Mouse (Mus musculus) cerebellum, postnatal 36 days (tissue): ENCODE measurements around the gene Gm12394.
A peak's percentile ranks its signal among the peaks of the same experiment; 100 is the strongest.
"Not testable (repeated sequence)": the region's sequence is repeated elsewhere in the genome, so short reads cannot be mapped to it uniquely, and the experiment has no call there.

Source experiments
- DNase-seq, 2 experiments: peaks; one replicate each; pipeline ENCODE4 v3.0.0; 2021 to 2022; ENCODE audit warnings: mixed read lengths in 2 of 2

The Gm12394 gene

DNA sequence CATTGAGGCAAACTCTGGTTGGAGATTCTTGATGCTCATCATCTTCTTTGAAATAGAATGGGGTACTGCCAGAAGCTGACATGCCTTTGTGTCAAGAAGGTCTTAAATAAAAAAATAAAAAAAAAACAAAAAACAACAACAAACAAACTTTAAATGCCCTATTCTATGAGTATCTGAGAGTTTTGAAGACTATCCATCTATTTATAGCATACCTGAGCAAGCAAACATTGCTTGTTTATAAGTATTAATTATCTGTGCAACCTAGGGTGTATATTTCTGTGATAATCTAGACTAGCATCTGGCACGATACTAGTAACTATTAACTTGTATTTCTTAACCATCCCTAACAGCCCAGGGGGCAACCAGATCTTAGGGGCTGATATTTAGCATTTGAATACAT, at the start of gene Gm12394:
Gene Gm12394 (minus strand): TSS at position 101 of the 400 bp plus-strand sequence.
- not testable (repeated sequence) for DNase-seq

DNA sequence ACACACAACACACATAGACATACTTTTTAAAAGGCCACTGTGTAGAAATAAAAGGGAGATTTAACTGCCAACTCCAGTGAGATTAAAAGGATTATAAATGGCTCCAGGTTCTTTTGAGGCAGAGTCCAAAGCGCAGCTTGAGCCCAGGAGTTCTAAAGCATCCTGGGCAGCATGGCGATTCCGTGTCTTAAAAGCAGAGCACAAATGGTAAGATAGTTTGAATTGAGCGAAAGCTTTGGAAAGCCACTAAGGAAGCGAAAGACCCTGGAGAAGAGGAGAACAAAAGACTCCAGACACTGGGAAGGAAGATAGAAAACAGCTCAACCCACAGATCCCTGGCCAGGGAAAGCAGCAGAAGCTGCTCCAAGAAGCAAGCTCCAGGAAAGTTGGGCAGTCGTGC, 48.4 kb upstream of the Gm12394 start:
- no peak for DNase-seq

DNA sequence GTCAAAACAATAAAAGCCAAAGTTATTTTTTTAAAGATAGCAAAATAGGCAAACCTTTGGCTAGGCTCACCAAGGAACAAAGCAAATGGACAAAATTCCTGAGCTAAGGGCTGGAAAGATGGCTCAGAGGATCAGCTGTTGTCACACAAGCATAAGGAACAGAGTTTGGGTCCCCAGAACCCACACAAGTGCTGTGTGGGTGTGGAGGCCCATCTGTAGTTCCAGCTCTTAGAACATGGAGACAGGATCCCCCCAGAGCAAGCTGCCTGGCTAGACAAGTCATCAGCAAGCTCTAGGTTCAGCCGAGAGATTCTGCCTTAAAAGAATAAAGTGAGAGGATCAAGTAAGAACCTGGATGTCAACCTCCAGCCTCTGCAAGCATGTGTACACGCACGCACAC, 48.0 kb upstream of the Gm12394 start:
- DNase-seq, result no peak

DNA sequence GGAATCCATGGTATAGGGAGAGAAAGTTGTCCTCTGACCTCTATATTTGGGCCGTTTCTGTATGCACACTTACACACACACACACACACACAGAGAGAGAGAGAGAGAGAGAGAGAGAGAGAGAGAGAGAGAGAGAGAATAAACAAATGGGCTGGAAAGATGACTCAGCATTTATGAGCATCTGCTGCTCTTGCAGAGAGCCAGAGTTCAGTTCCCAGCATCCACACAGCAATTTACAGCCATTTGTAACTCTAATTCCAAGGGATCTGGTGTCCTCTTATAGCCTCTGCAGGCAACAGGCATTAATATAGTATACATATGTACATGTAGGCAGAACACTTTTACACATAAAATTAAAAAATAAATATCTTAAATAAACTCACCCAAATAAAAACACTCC, 47.4 kb upstream of the Gm12394 start:
- no peak for DNase-seq

DNA sequence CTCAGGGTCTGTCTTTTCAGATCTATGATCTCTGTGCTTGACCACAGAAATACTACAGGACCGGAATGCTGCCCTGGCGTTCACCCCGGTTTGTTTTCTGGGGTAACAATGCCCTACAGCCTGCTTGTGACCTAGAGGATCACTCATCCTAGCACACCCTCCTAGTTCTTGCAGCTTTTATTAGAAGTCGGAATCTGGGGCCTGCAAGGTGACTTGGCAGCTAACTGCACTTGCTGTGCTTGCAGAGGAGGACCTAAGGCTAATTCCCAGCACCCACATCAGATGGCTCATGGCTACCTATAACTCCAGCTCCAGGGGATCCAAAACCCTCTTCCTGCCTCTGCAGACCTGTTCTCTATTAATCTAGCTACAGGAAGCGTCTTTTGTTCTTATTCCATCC, 46.2 kb upstream of the Gm12394 start:
- DNase-seq, result no peak

DNA sequence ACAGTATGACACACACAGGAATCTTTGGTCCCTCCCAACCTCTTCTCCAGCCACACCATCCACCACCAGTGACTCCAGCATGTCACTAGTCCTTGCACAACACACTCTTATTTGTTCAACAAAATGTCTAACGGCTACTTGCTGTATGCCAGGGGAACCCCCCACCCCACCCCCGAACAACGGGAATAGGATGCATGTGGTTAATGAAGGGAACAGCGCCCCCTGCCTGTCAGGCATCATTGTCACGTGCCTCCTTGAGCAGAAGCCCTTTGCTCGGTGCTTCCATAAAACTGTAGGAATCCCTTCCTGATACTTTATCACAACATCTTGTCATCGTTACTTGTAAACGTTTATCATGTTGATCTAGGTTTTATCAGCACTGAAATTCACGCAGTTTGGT, 45.6 kb upstream of the Gm12394 start:
- peak in 1 of 2 experiments; percentile 24 for DNase-seq

DNA sequence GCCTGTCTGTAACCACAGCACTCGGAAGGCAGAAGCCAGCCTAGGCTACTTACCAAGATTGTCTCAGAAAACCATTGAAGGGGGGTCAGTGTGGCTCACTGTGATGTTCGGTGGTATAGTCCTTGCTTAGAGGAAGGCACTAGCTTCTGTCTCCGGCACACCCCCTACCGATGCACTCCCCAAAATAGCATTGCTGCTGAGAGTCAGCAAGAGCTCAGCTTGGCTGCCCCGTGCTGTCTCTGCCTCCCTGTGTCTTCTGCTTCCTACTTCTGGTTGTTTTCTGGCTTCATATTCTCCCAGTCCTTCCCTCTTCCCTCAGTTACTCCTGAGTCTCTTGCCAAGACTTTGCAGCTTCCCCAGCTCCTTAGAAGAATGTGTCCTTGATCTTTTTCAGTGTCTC, 44.3 kb upstream of the Gm12394 start:
- no peak for DNase-seq

DNA sequence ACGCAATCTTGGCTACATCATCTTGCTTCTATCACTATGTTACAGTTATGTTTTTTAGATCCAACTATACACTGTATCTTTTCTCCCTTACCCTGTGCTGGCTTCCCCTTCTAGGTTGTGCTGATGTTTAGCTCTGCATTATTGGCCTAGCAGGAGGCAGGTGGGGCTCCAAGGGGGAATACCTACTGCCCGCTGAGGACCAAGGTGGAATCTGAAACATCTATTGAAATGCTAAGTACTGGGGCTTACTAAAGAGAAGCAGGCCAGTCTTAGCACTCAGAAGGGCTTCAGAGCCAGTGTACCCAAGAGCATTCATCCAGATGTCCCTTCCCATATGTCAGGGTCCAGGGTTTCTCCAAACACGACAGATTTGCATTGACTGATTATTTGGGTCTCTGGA, 42.3 kb upstream of the Gm12394 start:
- no peak for DNase-seq

DNA sequence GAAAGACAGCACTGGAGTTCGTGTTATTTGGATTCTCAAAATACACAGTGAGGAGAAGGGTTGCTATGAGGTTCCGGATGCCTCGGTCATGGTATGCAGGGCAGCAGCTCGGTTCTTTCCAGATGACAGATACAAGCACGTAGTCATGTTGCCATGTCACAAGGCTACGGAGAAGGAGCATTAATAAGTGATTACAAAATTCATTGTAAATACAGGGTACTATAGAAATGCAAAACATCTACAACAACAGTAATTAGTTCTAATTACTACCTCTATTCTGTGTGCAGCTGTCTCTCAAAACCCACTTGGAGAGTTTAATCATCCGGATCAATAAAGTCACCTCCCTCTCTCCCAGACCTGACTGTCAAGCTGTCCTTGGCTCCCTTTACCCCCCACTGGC, 38.5 kb upstream of the Gm12394 start:
- DNase-seq, result no peak

DNA sequence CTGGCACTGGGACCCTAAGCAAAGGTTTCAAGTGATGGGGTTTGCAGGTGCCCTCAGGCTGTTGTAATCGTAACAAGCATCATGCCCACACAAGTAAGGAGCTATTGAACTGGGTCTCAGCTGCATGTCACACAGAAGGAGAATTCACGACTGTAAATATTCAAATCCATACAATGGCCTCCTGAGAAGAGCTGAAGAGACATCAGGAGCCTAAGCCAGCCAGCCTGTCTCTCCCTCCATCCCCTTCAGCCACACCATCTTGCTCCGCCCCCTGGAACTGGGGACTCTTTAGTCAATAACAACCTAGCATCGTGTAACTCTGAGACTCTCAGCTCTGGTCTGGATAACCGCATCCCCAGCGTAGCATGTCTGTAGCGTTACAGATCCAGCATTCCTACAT, 34.6 kb upstream of the Gm12394 start:
- DNase-seq, result no peak

DNA sequence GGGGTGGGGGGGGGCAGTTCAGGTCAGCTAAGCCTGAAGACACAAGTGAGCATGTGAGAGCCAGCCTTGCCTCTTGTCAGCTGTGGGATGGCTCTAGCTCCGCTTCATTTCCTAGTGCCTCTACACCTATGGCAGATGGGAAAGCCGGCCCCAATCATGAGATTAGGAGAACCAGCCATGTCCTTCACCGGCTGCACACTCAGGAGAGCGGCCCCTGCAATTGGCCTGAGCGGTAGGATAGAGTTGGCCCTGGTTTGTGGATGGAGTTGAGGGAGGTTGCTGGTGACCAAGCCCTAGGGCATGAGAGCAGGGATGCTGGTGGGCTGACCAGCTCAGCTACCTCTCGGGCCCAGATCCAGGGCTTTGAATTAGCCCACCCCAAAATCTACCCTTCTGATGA, 32.2 kb upstream of the Gm12394 start:
- no peak for DNase-seq

DNA sequence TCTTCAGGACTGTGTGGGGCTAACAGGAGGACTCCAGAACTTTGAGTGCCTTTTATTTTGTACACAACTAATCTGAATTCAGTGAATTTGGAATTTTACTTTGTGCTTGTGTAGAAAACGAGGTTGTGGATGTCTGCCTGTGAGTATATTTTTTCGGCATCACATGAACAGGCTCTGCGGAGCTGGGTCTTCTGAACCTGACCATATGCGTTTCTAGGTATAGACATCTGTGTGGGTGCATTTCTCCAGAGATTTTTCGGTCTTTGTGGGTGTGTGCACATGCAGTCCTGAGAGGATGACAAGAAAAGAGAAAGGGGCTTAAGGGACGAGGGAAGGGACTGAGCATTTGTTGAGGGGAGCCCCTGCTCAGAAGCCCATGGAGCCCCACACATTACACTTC, 30.4 kb upstream of the Gm12394 start:
- no peak for DNase-seq

DNA sequence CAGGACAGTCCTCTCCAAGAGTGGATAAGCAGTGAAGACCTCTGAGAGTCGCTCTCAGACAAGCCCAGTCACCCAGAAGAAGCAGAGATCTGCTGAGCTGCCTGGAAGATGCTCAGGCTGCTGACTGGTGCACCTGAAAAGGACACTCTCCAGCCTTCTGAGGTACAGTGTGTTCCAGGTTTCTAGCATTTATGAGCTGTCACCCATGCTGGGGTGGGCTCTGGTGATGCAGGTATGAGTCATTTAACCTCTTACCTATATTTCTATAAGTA, 24.0 kb upstream of the Gm12394 start:
- no peak for DNase-seq

DNA sequence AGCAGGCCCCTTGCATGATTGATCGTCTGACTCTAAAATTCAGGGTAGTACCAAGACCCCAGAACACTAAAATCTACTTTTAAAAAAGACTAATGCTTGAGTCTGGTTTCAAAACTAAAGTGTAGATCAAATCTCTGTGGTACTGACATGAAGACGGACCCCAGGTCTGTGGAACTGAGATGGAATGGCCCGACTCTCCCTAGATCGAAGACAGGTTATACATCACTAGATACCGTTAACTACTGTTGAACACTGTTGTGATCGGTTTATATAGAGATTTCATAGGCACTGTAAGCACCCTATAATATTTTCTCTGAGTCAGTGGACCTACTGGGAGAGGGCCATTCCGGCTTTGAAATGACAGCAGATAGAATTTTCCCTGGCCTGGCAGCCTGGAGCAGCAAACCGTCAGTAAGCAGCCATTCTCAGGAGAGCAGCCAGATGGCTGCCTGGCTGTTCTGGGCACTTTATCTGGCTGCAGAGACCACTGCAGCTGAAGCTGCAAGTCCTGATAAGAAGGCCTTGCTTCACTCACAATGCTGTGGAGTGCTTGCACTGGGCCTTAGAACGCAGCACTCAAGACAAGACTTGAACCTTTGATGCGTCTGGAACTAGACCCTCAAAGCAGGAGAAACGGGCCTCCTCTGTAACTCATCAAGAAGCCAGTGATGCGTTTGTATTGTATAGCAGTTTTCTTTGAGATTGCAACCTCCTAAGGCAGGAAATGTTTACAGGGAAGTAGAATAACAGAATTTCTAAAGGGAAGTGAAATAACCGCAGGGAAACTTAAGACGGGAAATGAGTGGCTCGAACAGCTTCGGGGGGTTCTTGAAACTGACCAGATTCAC, 23.5 kb upstream of the Gm12394 start:
- no peak for DNase-seq

DNA sequence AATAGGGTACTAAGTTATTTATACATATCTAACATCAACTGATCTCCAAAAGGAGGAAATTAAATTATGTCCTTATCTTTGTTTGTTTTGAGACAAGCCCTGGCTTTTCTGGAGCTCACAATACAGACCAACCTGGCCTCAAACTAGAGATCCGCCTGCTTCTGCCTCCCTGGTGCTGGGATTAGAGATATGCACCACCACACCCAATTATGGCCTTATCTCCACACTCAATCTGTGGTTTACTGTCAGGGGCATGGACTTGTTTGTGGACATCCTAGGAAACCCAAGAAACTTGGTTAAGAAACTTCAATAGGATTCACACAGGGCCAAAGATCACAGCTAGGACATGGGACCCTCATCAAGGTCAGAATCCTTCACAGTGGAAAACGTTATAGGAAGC, 21.1 kb upstream of the Gm12394 start:
- DNase-seq, result no peak

DNA sequence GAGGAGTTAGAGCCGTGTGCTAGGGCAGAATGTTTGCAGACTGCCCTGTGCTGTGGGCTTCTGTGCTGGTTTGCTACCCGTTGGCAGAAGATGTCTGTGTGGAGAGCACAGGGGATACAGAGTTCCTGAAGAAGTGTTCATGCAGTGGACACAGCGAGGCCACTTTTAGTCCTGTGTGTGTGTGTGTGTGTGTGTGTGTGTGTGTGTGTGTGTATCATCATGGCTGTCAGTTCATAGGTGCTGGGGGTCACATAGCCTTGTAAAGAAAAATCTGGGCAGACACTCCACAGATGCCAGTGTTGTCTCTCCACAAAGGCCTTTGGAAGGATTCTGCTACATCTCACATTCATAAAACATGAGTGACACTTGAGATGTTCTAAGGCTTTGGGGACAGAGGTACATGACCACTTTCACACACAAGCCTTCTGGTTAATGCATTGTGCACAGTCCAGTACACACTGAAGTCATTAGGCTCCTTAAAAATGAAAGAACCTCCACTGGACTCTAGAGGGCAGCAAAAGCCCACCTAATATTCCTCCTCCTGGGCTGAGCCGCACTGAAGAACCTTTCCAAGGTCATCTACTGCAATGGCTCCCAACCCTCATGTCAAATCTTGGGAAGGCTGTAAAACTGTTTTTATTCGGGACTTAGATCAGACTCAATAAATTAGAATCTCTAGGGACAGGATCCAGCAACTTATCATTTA, 20.2 kb upstream of the Gm12394 start:
- DNase-seq, result peak; percentile 56 to 67

DNA sequence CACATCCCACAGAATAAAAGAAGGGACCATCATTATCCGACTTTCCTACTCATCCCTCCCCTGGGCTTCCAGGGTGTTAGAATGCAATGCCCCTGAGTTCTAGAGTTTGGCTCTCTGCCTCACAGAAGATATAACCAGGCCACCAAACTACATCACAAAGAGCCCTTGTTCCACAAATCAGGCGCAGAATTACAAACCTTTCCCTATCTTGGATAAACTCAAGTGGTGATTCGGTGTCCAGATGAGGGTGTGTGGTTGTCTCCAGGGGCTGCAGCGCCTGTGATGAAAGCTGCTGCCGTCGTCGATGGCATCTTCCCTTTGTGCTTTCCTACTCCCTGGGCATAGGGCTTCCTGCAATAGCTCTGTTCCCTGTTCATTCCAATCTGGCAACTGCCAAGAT, 17.6 kb upstream of the Gm12394 start, which contains the start of gene Fam205c:
Gene Fam205c (minus strand): TSS at position 101 of the 400 bp plus-strand sequence.
- no peak for DNase-seq

DNA sequence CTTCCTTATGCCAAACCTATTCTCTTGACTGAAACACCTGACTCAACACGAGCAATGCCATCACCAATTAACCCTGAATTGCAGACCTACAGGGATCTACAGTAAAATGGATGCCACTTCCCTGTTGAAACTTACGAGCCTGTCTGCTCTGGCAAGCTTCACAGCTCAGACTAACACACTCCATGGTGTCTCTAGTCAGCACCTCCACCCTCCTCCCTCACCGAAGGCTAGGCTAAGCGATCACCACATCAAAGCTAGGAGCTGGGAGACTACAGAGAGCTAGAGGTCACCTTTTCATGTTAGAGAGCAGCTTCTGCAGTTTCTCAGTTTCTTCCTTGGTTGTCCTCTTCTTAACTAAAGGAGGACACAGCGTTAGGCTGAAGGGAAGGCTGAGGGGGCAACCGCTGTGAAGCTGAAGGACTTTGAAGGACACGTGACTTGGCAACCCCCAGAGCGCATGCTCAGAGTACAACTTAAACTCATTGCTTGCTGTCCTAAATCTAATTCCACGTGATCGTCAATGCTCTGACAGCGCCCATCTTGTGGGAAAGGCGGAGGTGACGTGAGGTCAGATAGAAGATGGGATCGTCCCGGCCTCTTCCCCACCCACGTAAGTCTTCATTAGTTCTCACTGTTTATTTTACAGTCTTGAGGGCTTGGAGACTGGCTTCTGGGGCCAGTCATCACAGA, 16.3 kb upstream of the Gm12394 start:
- no peak for DNase-seq

DNA sequence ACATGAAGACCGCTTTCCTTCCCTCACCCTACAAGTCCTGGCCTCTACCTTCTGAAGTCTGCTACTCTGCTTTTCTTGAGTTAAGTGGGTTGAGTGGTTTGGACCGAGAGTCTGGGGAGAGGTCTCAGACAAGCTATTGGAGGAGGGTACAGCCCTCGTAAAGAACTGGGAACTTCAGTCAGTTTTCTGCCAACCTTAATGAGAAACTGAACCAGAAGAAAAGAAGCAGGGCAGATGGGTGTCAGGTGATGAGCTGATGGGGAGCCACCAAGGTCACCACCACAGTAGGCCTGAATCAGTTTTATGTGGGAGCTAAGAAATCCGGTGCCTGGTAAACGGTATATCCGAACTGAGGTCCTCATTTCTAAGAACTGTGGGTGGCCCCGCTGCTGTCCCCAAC, 15.6 kb upstream of the Gm12394 start:
- no peak for DNase-seq

DNA sequence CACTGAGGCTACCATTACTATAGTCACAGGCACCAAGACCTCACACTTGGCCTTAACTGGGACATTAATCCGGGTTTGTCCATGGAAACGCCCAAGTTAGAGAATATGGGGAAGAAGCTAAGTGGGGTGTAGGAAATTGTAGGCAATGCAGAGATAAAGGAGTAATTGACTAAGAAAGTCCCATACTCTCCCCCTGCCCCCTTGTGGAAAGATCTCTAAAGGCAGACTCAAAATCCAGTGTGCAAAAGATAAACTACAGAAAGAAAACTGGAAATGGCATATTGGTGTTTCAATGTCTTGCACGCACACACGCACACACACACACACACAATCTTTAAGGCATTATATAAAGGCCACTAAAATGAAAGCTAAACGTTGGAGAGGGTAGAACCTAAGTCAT, 14.2 kb upstream of the Gm12394 start:
- no peak for DNase-seq

DNA sequence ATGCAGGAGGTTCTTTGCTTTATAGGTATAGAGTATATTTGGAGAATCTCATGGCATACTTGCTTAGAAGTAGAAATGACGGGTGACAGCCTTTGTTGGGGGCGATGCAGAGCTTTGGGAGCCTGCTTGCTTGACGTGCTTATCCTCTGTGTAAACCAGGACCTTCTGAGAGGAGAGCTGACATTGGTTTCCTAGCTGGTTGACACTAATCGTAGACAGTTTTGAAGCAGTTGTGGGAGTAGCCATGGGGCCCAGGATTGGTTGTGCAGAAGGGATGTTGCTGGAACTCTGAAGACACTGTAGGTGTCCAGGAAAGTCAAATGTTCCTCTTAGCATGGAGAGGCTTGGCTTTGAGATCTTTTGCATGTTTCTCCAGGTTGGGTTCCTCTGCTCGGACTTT, 11.6 kb upstream of the Gm12394 start:
- DNase-seq, result no peak

DNA sequence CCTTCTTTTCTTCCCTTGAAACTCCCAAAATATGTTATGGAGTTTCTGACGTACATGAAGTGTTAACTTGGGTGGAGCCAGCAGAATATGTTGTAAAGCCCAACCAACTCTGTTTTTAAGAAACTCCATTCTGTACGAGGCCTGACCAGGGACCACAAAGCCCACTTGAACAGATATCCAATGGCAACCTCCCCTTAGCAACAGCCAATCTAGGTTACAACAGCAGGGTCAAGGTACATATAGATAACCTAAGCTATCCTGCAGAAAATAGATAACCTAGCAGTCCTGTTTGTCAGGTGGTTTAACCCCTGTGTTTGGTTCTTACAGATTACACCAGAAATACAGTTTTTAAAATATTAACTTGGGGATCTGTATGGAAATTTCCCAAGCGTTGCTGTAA, 10.8 kb upstream of the Gm12394 start:
- DNase-seq, result no peak

DNA sequence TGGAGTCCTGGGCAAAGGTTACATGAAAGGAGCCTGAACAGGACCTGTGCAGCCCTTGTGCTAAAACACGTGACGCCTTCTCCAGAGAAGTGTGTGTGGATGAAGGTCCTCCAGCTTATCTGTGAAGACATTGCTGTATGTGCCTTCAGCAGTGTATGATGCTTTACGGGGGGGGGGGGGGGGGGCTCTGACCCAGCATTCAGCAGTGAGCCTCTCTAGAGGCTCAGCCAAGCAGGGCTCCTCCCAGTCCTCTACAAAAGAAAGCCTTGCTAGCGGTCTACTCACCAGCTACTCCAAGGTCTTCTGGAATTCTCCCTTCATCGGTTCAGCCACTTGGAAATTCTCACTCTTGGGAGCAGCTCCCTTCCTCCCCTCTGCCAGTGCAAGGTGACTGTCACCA, 6.9 kb upstream of the Gm12394 start:
- DNase-seq, result not testable (repeated sequence)

DNA sequence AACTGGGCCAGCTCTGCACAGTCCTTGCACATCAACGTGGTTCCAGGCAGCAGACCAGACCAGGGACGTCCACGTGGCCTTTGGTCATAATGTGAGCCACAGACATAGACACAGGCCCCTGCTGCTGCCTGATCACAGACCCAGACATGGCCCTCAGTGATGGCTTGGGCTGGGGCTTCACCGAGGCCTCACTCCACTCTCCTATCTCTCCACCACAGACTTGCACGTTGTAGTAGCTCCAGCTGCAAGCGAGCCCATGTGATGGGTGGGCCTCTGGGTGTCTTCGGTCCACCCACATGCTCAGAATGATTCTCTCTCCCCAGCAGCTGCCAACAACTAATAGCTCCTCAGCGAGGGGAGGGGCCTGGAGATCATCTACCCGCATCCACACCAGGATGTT, 3.9 kb upstream of the Gm12394 start:
- DNase-seq, result not testable (repeated sequence)
